Mouse (Mus musculus) intestine, embryonic 16.5 days (tissue): ENCODE data around the gene Gabrb1. TPM values are rescaled to one million over a fixed set of nuclear protein-coding genes. Genes with fewer than 3 reads are reported as not detected.

ENCODE experiments used
- ATAC-seq: fragments of 200-750 bp; cut with Nextera tagmentation; 2 replicates; pipeline ENCODE4 v1.8.0; 2017; ENCODE audit warnings: moderate TSS enrichment, moderate library complexity
- H3K27ac ChIP-seq: fragments of 300-500 bp; sonication (generic); 2 replicates; pipeline ENCODE4 v1.5.1; 2014; ENCODE audit warnings: mild to moderate bottlenecking, low read length
- H3K27me3 ChIP-seq: fragments of 300-500 bp; sonication (generic); replicated peaks from 2 replicates; pipeline ENCODE4 v1.6.1; 2014; ENCODE audit warnings: low read length, control low read depth, mixed read lengths; ENCODE audit not compliant: control insufficient read depth, insufficient read depth
- H3K36me3 ChIP-seq: fragments of 300-500 bp; sonication (generic); 2 replicates; pipeline ENCODE4 v1.6.1; 2014; ENCODE audit warnings: low read length, control low read depth; ENCODE audit not compliant: control insufficient read depth, insufficient read depth
- H3K4me1 ChIP-seq: fragments of 300-500 bp; sonication (generic); 2 replicates; pipeline ENCODE4 v1.6.1; 2014; ENCODE audit warnings: low read length, control low read depth, mixed read lengths; ENCODE audit not compliant: control insufficient read depth, insufficient read depth
- H3K4me2 ChIP-seq: fragments of 300-500 bp; sonication (generic); 2 replicates; pipeline ENCODE4 v1.6.1; 2014; ENCODE audit warnings: low read depth, low read length, control low read depth
- H3K4me3 ChIP-seq: fragments of 300-500 bp; sonication (generic); 2 replicates; pipeline ENCODE4 v1.5.1; 2014; ENCODE audit warnings: mild to moderate bottlenecking, low read length
- H3K9ac ChIP-seq: fragments of 300-500 bp; sonication (generic); 2 replicates; pipeline ENCODE4 v1.6.1; 2014; ENCODE audit warnings: low read depth, low read length
- H3K9me3 ChIP-seq: fragments of 300-500 bp; sonication (generic); 2 replicates; pipeline ENCODE4 v1.6.1; 2016; ENCODE audit warnings: low read length, control low read depth; ENCODE audit not compliant: control insufficient read depth
- WGBS: fragments of 180-500 bp; shearing (Covaris S2); extraction: QIAGEN DNeasy Blood & Tissue Kit; methylation state at CpG from one replicate; pipeline ENCODE4 v1.1.7; 2014; 5-methylcytosine and 5-hydroxymethylcytosine counted together
- polyA plus RNA-seq: library from polyadenylated mRNA; unstranded; fragments of >200 nt; fragmentation: Nextera tagmentation; extraction: Ambion mirVana; gene quantifications from 2 replicates; pipeline ENCODE4 v1.2.1, GENCODE M21; 2015

Gene Gabrb1
- polyA plus RNA-seq, 1 experiment from 2014 or later, result 0.35 TPM

- WGBS, result 28% methylated on average over 7 of the region's 7 CpGs
- ATAC-seq, result no peak
Observed at GRCm38 (mm10) chr5:72175530-72175929, 517.6 kb downstream of the Gabrb1 start.

GRCm38 (mm10) chr5:72181194-72181593 is 523.3 kb downstream of the Gabrb1 start:
- no peak overlapping the region for H3K9ac ChIP-seq

More at GRCm38 (mm10) chr5:72175530-72175929, 517.6 kb downstream of the Gabrb1 start:
- Histone ChIP-seq H3K27me3 (no peaks in the 10 kb centered on the region), H3K4me3 (no peak overlapping the region), H3K9me3 (no peaks in the 10 kb centered on the region), H3K9ac (no peak overlapping the region), H3K36me3 (no peaks in the 10 kb centered on the region), H3K4me1 (no peaks in the 10 kb centered on the region), H3K27ac (no peak overlapping the region), H3K4me2 (no peak overlapping the region)

GRCm38 (mm10) chr5:72182804-72183203 is 524.9 kb downstream of the Gabrb1 start:
- no peaks in the 10 kb centered on the region for H3K4me1 ChIP-seq
- H3K4me2 ChIP-seq, result no peak overlapping the region
- no peak for ATAC-seq
- H3K9me3 ChIP-seq, result no peaks in the 10 kb centered on the region
- 91% methylated on average over 4 of the region's 4 CpGs for whole genome bisulfite sequencing
- no peak overlapping the region for H3K4me3 ChIP-seq
- no peaks in the 10 kb centered on the region for H3K27me3 ChIP-seq
- no peak overlapping the region for H3K27ac ChIP-seq
- H3K36me3 ChIP-seq, result no peaks in the 10 kb centered on the region
- H3K9ac ChIP-seq, result no peak overlapping the region

More at GRCm38 (mm10) chr5:72181194-72181593, 523.3 kb downstream of the Gabrb1 start:
- no peaks in the 10 kb centered on the region for H3K36me3 ChIP-seq
- H3K4me1 ChIP-seq, result no peaks in the 10 kb centered on the region
- no peak overlapping the region for H3K27ac ChIP-seq
- H3K4me2 ChIP-seq, result no peak overlapping the region
- H3K27me3 ChIP-seq, result no peaks in the 10 kb centered on the region
- ATAC-seq, result no peak
- no peak overlapping the region for H3K4me3 ChIP-seq
- WGBS, result 9% methylated on average over 1 of the region's 1 CpGs
- H3K9me3 ChIP-seq, result no peaks in the 10 kb centered on the region

GRCm38 (mm10) chr5:72183929-72184328 is 526.0 kb downstream of the Gabrb1 start:
- Histone ChIP-seq H3K27me3 (no peaks in the 10 kb centered on the region), H3K9me3 (no peaks in the 10 kb centered on the region), H3K4me3 (no peak overlapping the region), H3K4me2 (no peak overlapping the region), H3K36me3 (no peaks in the 10 kb centered on the region), H3K9ac (no peak overlapping the region), H3K27ac (no peak overlapping the region), H3K4me1 (no peaks in the 10 kb centered on the region)
- 79% methylated on average over 6 of the region's 6 CpGs for WGBS
- 0 out of 2 replicates have a peak, but pooled peaks have one; percentile 44 for ATAC-seq

- Histone ChIP-seq H3K4me1 (no peaks in the 10 kb centered on the region), H3K9me3 (no peaks in the 10 kb centered on the region), H3K4me3 (no peak overlapping the region), H3K4me2 (no peak overlapping the region), H3K36me3 (no peaks in the 10 kb centered on the region), H3K27me3 (no peaks in the 10 kb centered on the region), H3K9ac (no peak overlapping the region), H3K27ac (no peak overlapping the region)
- 76% methylated on average over 13 of the region's 13 CpGs for WGBS
- no peak for ATAC-seq
Observed at GRCm38 (mm10) chr5:72184437-72185100, 526.7 kb downstream of the Gabrb1 start.

- H3K36me3 ChIP-seq, result no peaks in the 10 kb centered on the region
- no peaks in the 10 kb centered on the region; the same call in 1 of the 2 replicates for H3K9me3 ChIP-seq
- H3K27me3 ChIP-seq, result no peaks in the 10 kb centered on the region
- no peaks in the 10 kb centered on the region for H3K4me1 ChIP-seq
- 85% methylated on average over 7 of the region's 7 CpGs for WGBS
- H3K9ac ChIP-seq, result no peak overlapping the region
- H3K27ac ChIP-seq, result no peak overlapping the region
- ATAC-seq, result no peak
- no peak overlapping the region for H3K4me2 ChIP-seq
- no peak overlapping the region for H3K4me3 ChIP-seq
Observed at GRCm38 (mm10) chr5:72191154-72191553, 533.2 kb downstream of the Gabrb1 start.

GRCm38 (mm10) chr5:72191932-72192331 is 534.0 kb downstream of the Gabrb1 start:
- H3K27ac ChIP-seq, result no peak overlapping the region
- H3K4me3 ChIP-seq, result no peak overlapping the region
- H3K27me3 ChIP-seq, result no peaks in the 10 kb centered on the region
- no peak for ATAC-seq
- H3K9ac ChIP-seq, result no peak overlapping the region
- H3K4me2 ChIP-seq, result no peak overlapping the region
- H3K4me1 ChIP-seq, result no peaks in the 10 kb centered on the region
- H3K9me3 ChIP-seq, result no peaks in the 10 kb centered on the region; the same call in 1 of the 2 replicates
- WGBS, result 75% methylated on average over 5 of the region's 5 CpGs
- no peaks in the 10 kb centered on the region for H3K36me3 ChIP-seq

GRCm38 (mm10) chr5:72195442-72195841 is 537.5 kb downstream of the Gabrb1 start:
- 94% methylated on average over 1 of the region's 1 CpGs for WGBS
- no peak overlapping the region for H3K4me3 ChIP-seq
- no peaks in the 10 kb centered on the region; the same call in 1 of the 2 replicates for H3K9me3 ChIP-seq
- H3K36me3 ChIP-seq, result no peaks in the 10 kb centered on the region
- no peaks in the 10 kb centered on the region for H3K27me3 ChIP-seq
- no peak for ATAC-seq
- H3K4me1 ChIP-seq, result no peaks in the 10 kb centered on the region
- no peak overlapping the region for H3K9ac ChIP-seq
- no peak overlapping the region for H3K27ac ChIP-seq
- no peak overlapping the region for H3K4me2 ChIP-seq
